Mouse (Mus musculus): Measurements from ENCODE around the gene Trpm6.

The Trpm6 gene

GRCm38 (mm10) chr19:18887646-18888407, 138.0 kb downstream of the Trpm6 start:
- in situ Hi-C loops (cut with MboI, MseI), result no loop called here

GRCm38 (mm10) chr19:18888491-18889116, 138.8 kb downstream of the Trpm6 start:
- in situ Hi-C loops (cut with MboI, MseI), result no loop called here

- in situ Hi-C loops (cut with MboI, MseI), result no loop called here
Observed at GRCm38 (mm10) chr19:18889117-18889627, 139.4 kb downstream of the Trpm6 start.

DNA sequence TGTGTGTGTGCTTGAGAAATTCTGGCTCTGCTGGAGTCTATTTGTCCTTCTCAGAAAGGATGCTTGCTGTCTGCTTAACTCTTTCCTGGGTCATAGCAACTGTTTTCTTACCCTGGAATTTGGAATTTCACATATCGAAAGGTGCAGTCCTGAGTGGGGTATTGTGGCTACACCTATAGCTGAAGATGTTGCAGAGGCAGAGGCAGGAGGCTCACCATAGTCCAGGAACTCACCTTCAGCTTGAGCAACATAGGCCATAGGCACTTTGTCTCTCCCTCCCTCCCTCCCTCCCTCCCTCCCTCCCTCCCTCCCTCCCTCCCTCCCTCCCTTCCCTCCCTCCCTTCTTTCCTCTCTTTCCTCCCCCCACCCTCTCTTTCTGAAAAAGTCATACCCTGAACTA, 139.8 kb downstream of the Trpm6 start:
- in situ Hi-C loops (cut with MboI, MseI), result loop anchor here (10.0 kb wide), 1 partner anchor 935 kb away; no protein-coding TSS in a partner anchor

GRCm38 (mm10) chr19:18890216-18890615, 140.4 kb downstream of the Trpm6 start:
- in situ Hi-C loops (cut with MboI, MseI), result loop anchor here (10.0 kb wide), 1 partner anchor 935 kb away; no protein-coding TSS in a partner anchor

- in situ Hi-C loops (cut with MboI, MseI), result loop anchor here (10.0 kb wide), 1 partner anchor 943 kb away; no protein-coding TSS in a partner anchor
Observed at GRCm38 (mm10) chr19:18898238-18898637, 148.5 kb downstream of the Trpm6 start.

- in situ Hi-C loops (cut with MboI, MseI), result no loop called here
Observed at GRCm38 (mm10) chr19:18902041-18902693, 152.4 kb downstream of the Trpm6 start.

DNA sequence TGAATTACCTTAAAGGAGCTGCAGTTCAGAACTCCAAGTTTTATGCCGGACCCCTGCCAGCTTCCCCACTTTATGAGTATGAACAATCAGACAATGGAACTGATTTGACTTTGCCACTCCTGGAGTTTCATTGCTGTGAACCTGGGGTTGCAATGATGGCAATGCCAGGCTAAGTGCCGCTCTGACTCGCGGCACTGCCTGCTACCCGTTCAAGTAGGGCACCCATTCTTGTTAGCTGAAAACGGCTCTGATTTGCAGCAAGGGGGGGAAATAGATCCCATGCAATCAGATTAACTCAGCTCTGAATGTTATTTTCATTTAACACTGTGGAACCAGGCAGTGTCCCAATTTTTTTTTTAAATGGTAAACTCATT, 152.9 kb downstream of the Trpm6 start:
- in situ Hi-C loops (cut with MboI, MseI), result no loop called here

DNA sequence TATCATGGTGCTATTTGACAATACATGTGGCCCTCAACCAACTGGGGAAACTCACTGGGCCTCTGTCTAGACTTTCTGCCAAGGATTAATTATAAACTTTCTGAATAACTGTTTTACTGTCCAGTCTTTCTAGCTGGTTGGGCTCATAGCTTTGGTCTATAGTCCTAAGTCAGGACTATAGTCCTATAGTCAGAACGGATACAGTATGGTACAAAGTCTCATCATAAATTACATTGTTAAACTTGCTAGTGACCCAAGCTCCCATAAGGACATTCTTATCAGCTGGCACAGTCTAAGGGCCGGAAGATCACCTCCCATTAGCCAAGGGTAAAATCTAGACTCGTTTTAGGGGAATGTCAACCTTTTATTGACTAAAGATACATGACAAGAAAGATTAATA, 155.7 kb downstream of the Trpm6 start:
- in situ Hi-C loops (cut with MboI, MseI), result no loop called here

DNA sequence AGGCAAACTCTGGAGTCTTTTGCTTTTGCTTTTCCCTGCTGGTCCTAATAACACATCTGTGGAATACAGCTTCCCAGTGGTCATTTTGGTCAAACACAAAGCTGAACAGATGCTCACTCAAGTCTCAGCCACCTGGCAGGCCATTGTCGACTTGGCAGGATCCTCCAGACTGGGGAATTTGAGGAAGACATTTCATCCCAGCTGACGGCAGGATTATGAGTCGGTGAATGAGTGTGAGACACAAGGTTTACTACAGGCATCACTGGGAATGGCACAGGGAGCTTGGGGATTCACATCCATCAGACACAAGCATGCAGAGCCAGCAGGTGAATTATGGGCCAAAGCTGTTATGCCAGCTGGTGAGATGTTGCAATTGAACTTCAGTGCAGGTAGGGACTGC, 159.9 kb downstream of the Trpm6 start:
- in situ Hi-C loops (cut with MboI, MseI), result no loop called here

DNA sequence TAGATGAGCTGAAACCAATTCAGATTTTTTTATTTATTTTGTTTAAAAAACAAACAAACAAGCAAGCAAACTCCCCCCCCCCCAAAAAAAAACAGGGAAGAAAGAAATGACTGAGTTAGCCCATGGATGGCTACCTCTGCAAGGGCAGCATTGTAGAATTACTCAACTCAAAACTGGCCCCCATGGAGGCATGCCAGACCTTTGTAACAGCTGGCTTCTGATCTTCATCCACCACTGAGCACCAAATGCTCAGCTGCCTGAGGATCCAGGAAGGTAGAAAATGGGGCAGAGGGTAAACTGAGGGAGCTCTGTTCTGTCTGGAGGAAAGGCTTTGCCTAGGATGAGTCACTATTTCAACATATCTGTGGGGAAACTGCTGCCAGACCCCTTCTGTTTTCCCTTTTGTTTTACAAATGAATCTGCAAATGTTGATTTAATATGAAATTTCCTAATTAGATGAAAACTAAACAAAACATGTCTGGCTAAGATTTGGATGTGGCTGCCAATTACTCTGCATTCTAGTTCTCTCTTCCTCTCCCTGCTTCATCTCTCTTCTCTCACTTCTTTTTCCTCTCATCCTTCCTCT, 162.1 kb downstream of the Trpm6 start:
- in situ Hi-C loops (cut with MboI, MseI), result no loop called here

GRCm38 (mm10) chr19:18941391-18941790, 191.6 kb downstream of the Trpm6 start:
- in situ Hi-C loops (cut with MboI, MseI), result no loop called here

All from regulatory T cell (primary cell).